Mouse (Mus musculus) lung, postnatal 14 days (tissue): ENCODE results near the gene D430019H16Rik.

ENCODE experiments used
- DNase-seq: peaks from one replicate; pipeline ENCODE4 v3.0.0; 2021

The D430019H16Rik gene

DNA sequence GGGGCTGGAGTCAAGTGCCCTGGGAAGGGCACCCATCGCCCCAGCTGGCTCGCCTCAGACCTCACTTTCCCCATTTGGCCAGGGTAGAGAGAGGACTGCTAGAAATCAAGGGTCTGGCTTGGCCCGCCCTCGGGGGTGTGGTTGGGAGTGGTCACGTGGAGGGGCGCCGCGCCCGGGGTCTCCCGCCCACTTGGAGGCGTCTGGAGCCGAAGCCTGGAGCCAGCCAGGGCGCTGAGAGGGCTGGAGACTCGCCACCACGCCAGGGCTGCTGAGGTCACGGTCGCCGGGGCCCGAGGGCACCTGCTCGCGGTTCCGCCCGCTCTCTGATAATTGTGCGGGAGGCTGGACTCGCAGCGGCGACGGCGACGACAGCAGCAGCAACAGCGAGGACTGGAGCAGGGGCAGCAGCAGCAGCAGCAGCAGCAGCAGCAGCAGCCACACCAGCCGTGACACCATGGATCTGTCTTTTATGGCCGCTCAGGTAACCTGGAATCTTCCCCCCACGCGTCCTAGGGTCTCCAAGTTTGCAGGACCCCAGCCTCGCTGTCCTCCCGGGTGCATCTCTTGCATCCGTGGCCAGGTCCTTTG lies at the start of gene D430019H16Rik:
Gene D430019H16Rik, plus strand, starts transcription at position 187 of the 588 bp plus-strand sequence.
- DNase-seq: peak; percentile 84

DNA sequence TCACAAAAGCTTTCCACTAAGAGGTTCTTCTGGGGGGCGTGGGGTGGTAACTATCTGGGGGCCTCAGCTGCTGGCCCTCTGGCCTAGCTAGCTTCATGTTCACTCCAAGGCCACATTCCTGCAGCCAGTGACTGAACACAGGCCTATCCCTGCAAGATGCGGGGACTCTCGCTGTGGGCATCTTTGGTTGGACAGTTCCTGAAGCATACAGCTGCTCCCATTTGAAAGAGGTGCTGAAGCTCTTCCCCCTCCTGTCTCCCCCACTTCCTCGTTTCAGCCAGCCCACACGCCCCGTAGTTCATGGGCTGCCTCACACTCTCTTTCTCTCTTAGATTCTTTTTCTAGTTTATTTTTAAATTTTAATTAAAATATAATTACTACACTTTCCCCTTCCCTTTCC lies 47.6 kb upstream of the D430019H16Rik start:
- DNase-seq: no peak

DNA sequence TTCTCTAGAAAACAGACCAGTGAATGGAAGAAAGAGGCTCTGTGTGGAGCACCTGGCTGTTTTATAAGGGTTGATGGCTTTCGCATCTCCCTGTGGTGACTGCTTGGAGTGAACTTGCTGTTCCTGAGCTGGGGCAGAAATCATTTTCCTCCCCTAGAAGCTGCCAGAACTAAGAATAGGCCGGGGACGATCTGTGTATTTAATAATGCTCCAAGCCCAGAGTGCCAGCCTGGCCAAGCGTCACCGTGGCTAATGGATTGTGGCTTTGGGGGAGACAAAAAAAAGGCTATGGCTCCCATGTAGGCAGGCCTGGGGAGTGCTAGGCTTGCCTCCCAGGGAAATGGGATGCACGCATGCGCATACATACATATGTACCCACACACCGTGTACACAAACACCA lies 39.7 kb upstream of the D430019H16Rik start:
- DNase-seq: no peak

DNA sequence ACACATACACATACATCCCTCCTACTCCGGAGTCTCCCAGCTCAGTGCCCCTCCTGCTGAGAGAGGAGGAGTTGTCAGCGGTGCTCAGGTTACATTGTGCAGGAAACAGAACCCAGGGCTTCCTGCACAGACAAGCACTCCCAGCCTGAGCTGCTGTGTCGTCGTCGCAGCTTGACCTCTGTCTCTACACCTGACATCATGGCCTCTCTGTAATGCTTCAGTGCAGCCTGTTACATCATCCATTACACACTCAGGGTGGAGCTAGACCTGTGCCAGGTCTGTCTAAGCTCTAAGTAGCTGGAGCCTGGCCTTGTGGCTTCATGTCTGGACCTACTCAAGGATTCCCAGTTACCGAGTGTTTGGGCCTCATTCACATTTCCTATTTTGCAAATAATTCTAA lies 33.2 kb upstream of the D430019H16Rik start:
- no peak for DNase-seq

DNA sequence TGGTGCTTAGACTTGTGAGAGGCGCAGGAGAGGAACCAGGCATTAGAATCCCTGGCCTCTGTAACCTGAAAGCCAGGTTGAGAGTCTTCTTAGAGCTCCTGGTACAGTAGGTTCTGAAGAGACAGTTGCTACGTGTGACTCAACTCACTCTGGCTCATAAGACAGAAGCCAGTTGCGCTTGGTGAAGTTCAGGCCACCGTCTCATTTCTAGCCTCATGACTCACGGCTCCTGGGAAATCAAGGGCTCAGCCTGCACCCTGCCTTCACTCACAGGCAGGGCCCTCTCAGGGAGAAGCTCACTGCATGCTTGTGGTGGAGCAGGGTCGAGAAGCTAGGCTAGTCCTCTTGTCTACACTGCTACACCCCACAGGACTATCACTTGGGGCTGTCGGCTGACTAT lies 27.1 kb upstream of the D430019H16Rik start:
- no peak for DNase-seq

DNA sequence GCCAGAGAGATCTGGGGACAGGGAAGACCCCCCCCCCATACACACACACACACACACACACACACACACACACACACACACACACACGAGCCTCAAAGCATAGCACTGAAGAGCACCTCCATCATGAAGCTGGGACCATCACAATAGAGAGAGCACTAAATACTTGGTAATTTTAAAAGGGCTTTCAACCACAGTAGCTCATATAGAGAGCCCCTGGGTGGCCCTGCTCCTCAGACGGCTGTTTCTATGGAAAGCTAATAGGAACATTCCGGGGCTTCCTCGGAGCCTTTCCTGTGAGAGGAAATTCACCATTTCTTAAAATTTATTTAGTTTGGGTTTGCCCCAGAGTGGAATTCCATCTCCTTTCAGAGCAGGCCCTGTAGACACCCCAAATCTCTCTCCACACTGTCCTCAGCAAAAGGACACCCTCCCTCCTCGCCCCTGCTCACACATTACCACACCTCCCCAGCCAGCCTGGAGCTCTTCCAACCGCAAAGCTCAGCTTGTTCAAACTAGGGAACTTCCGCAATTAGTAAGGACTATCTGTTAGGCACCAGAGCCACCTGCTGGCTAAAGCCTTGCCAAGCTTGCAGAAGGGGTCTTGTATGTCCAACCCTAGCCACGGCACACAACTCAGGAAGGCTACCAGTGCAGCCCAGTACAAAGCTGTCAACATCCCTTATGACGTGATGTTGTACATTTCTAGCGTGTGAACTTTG lies 26.5 kb upstream of the D430019H16Rik start:
- DNase-seq: peak; percentile 78

DNA sequence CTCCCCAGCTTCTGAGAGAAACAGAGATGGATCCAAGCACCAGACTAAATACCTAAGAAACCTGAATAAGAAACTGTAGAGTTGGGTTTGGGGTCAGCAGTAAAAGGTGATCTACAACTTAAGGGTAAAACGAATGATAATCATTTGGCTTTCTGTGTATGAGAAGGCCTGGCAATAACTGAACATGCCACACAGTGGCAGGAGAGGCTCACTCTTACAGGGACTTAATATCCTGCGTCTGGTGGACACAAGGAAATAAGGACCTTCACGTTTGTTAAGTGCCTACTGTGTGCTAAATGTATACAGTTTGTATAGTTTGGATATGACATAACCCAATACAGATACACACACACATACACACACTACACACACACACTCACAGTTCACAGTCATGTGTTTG lies 21.8 kb upstream of the D430019H16Rik start:
- DNase-seq: no peak

DNA sequence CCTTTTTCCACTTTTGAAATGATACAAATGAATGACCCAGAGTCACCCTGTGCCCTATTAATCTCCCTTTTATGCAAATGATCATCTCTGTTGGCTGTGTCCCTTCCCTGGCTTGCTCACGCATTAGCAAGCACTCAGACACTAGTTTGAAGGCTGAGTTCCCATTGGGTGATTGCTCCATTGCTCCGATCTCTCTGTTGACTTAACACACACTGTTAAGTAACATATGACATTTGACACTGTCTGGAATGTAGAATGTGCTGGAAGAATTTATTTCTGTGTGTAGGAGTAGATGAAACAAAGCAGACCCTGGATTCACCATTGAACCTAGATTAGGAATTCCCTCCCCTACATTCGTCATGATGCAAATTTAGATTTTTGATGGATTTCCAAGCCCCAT lies 20.8 kb upstream of the D430019H16Rik start:
- DNase-seq: no peak

DNA sequence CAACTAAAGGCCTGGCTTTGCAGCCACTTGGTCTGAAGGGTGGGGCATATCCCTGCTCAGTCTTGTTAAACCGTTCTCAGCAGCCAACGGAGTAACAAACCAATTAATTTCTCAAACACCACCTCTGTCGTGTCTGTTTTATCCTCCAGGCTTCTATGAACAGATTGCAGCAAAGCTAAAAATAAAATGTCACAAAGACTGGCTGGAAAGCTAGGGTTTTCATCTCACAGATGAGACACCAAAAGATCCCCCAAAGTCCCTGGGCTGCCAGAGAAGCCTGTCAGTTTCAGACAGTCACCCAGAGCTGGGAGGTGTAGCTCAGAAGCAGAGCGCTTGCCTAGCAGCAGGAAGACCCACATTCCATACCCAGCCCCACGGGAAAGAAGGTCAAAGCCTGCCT lies 15.4 kb upstream of the D430019H16Rik start:
- DNase-seq: no peak

DNA sequence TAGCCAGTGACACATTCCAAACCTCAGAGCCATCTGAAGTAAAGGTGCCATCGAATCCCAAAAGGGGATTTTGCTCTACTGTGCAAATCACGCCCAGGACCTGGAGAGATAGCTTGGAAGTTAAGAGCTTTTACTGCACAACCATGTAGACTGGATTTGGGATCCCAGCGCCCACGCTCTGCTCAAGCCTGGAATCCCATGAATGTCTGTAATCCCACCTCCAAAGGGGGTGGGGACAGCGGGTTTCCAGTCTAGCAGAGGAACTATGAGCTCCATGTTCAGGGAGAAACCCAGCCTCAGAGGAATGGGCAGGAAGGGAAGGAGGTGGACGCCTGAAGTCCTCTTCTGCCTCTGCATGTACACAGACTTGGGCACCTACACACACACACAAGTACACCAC lies 13.7 kb upstream of the D430019H16Rik start:
- DNase-seq: no peak

DNA sequence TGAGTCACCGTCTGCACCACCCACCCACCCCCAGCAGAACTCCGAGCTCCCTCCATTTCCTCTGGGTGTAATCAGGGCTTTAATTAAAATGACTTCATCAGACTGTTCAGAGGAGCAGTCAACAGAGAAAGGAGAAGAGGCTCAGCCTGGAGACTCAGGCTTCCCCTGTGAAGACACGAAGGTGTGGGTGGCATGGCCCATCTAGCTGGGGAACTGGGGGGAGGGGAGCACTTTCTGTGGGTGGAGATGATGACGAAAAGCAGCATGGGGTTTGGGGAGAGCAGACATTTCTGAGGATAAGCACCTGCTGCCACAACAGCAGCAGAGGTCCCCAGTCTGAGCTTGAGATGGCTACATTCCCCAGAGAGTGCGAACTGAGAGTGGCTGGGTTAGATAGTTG lies 10.1 kb upstream of the D430019H16Rik start:
- no peak for DNase-seq

DNA sequence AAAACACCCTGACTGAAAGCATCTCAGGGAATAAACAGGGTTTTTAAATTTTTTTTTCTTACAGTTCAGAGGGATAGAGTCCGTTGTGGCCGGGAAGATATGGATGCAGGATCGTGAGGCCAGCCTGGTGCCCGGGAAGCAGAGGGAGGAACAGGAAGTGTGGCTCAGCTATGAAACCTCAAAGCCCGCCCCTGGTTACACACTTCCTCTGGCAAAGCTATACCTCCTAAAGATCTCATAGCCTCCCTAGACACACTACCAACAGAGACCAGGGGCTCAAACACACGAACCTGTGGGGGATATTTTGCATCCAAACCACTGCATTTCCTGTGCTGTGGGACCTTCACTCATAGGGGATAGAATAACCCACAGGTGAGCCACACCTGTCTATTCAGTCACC lies 7.9 kb upstream of the D430019H16Rik start:
- no peak for DNase-seq

DNA sequence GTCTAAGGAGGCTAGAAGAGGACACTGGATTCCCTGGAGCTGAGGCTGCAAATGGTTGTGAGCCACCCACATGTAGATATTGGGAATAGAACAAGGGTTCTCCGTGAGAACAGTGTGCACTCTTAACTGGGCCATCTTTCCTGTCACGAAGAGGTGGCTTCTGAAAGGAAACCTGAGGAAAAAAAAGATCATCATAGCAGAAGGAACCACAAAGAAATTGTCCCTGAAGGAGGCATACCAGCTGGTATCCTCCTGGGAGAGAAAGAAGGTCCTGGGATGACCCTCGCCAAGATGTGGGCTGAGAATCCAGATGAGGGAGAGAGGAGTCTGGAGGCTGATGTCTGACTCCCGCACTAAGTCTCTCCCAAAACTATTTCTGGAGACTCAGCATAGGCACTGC lies 4.4 kb upstream of the D430019H16Rik start:
- no peak for DNase-seq

DNA sequence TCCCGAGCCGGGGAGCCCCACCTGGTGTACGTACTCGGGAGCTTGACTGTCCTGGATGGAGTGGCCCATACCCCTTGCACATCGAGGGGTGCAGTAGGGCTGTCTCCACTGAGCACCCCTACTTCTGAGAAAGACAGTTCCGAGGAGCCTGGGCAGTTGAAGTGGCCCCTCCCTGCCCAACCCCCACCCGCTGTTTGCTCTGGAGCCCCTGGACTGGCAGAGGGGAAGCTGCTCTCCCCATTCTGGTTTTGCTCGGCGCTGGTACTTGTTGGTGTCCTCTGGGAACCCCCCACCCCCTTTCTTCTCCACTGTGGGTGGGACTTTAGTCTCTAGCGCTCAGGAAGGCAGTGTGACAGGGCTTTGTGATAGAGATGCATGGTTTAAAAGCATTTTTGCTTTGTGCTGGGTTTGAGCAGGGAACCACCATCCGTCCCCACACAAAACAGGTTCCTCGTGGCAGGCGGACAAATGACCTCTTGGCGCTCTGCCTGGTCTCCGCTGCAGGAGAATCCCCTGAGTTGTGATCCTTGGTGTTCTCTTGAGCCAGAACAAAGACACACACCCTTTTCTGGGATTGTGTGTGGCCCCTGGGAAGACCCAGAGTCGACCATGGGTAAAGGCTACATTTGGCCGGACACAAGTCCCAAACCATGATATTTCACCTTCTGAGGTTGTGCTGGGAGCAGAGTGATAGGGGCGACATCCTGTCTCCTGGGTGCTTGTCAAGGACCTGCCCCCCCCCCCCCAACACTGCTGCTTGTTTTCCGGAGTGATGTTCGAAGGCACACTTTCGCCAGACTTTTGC lies 804 bp downstream of the D430019H16Rik start:
- DNase-seq: no peak

DNA sequence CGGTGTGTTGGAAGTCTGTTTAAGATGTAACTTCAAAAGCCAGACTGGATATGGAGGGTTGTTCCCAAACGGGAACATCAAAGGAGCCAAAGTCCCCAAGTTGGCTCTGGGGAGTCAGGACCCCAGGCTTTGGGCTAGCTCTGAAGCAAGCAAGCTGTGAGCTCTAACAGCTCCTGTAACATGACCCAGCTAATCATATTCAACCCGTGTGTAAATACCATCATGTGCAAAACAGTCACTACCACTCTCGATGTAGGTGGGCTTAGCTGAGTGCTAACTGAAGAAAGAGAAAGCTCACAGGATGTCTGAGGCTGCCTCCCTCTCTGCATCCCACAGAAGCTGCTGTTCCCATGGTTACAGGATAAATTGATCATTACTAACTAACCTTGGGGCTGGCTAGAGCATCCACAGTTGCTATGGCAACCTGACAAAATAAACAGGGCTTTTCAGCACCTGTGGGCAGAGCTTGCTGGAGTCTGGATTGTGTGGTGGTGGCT lies 1.5 kb downstream of the D430019H16Rik start:
- DNase-seq: no peak

DNA sequence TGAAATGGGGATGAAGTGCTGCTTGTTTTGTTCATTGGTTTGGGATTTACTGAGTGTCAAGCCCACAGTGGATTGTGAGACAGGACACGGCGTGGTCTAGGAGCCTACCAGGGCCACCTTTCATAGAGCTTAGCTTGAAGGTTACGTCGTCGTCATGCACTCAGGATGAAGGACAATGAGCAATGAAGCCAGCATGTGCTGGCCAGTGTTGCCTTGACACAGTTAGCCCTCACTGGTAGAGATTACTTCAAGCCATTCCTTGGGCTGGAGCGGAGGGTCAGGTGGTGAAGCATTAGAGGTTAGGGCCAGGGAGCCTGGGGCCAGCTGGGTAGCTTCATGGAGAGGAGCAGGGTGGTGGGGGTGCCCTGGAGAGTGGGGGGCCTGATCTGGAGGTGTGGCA lies 5.1 kb downstream of the D430019H16Rik start:
- DNase-seq: no peak

DNA sequence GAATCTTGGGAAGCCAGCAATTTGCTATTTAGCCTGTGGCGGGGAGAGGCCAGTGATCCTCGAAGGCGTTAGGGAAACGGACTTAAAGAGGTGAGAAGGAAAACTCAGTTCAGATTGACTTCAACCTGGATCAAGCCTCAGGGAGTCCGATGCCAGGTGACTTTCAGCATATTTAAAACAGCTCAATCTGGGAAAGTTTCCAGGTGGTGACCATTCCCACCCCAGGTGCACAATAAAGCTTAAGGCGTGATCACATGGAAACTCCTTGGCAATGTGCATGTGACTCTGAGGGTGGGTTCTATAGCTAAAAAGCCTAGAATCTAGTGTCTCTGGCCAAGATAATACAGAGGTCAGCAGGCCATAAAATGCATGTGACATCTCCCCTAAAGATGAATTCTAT lies 7.4 kb downstream of the D430019H16Rik start:
- DNase-seq: no peak

DNA sequence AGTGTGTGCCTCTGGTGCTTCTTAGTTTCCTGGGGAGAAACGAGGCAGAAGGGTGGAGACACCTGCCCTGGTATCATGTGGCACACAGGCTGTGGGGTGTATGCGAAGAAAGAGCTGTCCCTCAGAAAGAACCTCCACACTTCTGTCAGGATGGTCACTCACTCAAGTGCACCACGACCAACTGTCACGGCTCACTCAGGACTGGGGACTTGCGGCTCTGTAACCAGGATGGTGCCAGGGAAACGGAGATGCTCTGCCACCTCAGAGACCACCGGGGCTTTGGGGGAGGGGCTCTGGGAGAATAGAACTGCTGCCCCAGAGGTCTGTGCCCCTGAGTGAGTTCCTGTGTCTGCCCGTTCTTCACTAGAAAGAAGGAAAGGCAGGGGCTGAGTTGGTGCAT lies 15.4 kb downstream of the D430019H16Rik start:
- DNase-seq: no peak

DNA sequence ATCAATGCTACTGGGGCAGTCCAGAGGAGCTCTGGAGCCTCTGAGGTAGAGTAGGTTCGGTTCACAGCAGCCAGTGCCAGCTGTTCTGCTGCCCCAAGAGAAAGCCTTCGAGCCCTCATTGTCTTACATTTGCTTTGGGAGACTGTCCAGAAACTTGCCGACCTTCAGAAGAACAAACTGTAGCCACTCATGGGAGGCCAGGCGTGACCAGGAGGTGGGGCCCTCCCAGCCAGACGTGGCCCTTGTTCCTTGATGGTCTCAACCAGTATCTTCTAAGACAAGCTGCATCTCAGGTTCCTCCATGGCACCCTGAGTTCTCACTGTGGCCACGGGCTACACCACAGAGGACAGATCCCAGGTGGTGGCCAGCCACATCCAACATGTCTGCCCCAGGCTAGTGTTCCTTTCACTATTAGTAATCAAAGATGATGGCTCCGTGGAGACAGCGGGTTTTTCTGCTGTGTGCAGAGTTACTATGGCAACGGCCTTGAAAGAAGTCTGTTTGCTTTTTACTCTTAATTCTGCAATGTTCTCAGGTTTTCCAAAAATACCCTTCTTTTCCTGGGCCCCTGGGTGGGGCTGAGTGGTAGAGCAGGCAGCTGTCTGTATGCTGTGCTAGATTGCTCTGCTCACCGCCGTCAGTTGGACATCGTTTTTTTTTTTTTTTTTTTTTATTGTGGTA lies 21.7 kb downstream of the D430019H16Rik start:
- DNase-seq: no peak

DNA sequence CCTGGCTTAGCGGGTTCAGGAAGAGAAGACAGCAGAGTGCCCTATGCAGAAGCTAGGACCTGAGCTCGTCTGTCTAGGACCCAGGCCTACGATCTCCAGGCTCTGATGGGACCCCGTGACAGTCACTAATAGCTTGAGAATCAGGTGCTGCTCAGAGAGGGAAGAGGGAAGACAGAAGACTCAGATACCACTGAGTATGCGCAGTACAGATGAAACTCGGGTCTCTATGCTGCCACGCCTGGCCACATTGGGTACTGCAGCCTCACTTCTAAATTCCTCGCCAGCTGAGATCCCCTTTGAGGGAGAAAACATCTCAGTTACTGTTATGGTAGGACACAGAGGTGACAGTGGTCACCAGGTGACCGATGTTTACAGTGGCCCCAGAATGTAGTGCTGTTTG lies 22.8 kb downstream of the D430019H16Rik start:
- peak; percentile 71 for DNase-seq

DNA sequence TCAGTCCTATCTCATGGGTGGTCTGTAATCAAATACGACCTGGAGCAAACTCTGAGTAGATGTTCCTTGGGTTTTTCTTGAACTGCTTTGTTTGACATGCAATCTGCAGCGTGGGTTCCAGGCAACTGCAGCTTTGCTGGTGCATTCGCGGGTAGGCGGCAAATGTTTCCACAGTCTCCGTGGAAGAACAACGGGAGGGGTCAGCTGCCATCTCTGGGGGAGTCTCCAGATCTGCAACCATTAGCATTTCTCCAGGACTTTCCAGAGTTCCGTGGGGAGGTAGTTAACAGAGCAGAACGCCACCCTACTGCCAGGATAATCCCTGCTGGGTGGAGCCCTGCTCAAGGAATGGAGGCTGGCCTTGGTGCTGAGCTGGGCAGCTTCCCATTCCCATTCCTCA lies 23.3 kb downstream of the D430019H16Rik start:
- DNase-seq: no peak

DNA sequence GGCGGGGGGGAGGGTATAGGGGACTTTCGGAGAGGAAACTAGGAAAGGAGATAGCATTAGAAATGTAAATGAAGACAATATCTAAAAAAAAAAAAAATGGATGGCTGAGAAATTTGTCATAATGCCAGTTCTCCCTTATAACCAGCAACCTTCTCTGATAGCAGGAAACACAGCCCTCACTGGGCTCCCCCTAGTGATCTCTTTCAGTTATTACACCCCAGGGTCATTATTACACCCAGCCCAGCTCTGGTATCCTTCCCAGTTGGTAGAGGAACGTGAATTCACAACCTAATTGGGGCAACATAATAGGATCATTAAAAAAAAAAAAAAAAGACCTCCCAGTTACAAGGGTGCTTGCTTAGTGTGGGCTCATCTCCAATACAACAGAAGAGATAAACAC lies 29.8 kb downstream of the D430019H16Rik start:
- peak; percentile 43 for DNase-seq

DNA sequence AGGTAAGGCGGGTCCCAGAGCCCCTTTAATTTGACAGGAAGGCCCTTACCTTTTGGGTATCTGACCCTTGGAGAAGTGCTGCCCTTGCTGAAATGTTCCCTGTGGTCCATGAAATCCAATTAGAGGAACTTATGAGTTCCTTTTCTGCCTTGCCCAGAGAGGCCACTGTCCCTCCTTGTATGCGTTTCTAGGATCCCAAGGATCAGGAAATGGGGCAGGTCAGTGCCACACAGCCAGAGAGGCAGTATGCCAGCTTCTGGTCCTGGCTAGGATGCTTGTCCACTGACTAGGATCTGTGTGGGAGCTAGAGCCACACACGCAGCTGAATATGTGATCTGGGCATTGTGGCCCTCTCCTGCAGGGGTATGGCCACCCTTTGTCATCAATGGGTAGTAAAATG lies 36.6 kb downstream of the D430019H16Rik start:
- DNase-seq: no peak
